Mouse (Mus musculus): ENCODE measurements around the gene Cmip. TPM values are rescaled to one million over a fixed set of nuclear protein-coding genes. Genes with fewer than 3 reads are reported as not detected.

Gene Cmip
- total RNA-seq, 4 experiments from 2014 or later: 14.4 to 20.4 (median 16.3) TPM

DNA sequence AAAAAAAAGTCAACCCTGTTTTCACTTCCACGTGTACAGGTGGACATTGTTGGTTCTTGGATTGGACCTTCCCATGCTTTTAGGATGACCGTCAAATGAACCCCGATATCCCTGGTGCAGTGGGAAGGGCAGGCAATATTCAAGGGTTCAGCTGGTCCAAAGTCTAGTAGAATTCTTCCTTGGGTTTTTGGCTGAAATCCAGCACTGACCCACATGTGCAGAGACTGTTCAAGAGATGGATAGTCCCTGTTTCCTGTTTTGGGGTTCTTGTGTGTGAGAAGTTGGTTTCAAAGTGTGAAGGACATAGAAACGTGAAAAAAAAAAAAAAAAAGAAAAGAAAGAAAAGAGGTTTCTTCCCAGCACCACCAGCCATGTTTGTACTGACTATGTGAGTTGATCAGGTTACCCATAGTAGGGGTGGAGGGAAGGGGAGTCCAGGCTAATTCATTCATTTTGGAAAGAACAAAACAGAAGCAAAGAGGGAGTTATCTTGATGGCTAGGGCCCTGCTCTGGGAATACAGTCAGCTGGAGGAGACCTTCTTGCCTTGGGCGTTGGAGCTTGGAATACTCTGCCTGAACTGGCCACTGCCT lies 243.5 kb downstream of the Cmip start:
- DNase-seq (ENCODE audit: low spot score): no peak

DNA sequence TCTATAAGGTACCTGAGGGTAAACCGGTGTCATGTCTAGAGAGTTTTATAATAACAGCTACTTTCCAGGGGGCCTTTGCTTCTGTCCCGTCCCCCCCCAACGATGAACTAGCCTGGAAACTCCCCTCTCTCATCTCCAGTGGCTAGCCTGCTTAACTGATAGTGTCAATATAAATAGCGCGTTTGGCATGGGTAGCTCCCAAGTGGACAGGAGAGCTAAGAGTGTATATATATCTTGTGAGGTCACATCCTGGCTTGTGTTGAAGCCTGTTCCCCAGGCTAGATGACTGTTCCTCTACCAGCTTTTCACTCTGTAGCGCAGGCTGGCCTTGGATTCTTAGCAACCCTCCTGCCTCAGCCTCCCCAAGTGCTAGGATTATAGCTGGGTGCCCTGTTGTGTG lies 244.5 kb downstream of the Cmip start:
- DNase-seq (ENCODE audit: low spot score): peak; percentile 9

DNA sequence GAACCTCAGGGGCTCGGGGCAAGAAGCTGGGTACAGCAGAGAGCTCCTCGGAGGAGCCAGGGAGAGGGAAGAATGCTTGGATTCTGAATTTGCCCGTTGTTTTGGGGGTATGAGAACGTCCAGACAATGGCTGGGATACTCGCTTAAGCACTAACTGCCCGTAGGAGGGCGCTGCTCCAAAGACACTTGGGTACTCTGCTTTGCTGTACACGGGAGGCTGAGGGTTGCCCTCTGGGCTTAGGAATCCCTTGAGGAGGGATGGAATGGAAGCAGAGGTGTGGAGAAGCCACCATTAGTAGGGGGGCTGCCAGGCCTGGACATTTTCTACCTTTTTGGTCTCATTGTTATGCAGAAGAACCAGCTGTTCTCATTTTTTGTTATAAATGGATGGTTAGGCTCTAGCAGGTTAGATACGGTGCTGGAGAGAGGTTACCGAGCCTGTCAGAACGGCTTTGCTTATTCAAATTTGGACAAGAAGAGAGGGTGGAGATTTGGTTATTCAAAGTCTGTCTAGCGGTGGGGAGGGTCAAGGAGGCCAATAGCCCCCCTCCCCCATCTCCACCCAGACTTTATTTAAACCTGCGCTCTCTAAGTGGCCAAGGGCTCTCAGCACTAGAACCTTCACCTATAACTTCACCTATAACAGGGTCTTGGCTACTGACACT lies 246.7 kb downstream of the Cmip start:
- DNase-seq (ENCODE audit: low spot score): no peak

DNA sequence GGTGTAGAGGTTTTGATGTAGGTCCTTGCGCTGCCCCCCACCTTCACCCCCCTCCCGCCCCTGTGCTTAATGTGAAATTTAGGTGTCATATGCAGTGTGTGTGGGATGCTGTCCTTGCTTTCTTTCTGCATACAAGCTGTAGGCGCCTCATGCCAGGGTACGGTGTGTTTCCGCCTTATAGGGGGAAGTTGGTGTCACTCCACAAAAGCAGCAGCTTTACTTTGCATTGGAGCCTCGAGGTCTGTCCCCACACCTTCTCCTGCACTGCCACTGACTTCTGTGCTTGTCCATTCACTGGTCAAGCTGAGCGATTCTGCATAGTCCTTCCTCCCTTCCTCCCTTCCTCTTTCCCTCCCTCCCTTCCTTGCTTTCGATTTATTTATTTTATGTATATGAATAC lies 250.8 kb downstream of the Cmip start:
- DNase-seq (ENCODE audit: low spot score): no peak

Small RNAs within 50 kb of the gene (microRNA-seq; reads per million reads assigned to microRNA genes)
- gene Mir7077: not detected
- not detected for gene Mir7078

Other genes with a start within 250 kb of the Cmip start
- gene Pkd1l2, start 174.6 kb upstream of the Cmip start, total RNA-seq (2022): under 1 TPM in 2 of 4 experiments, not detected in 2; 0.03 to 0.17 TPM
- gene Bco1, start 161.2 kb upstream of the Cmip start, total RNA-seq (2022): not detected
- gene Gan, start 98.9 kb upstream of the Cmip start, total RNA-seq (2022): 1 to 10 TPM; 4.3 to 5.2 (median 4.8) TPM
- 10 to 100 TPM in 1 of 4 experiments, 1 to 10 TPM in 3; 5.3 to 10.4 (median 7.5) TPM for gene Plcg2, start 241.2 kb downstream of the Cmip start, total RNA-seq (2022)

All from heart, adult 8-10 months (tissue).